17 mouse cellular contexts compared by ENCODE assay signal in genomic region chr2:164453047-164453757, GRCm38 (mm10). TPM values are rescaled to one million over a fixed set of nuclear protein-coding genes. Genes with fewer than 3 reads are reported as not detected.
DNase-seq lines count a peak whose midpoint lies in the region; ATAC-seq and TF ChIP-seq lines count a peak whose summit lies in the region.
"Had no signal": no experiment of that assay in that cellular context is flagged by ENCODE, and none has a peak within 500 bp of the region (broad histone marks: within the 10 kb centered on the region; RNA-seq: fewer than 3 reads in every experiment).

No protein-coding gene starts in this region.

- TF ChIP-seq CTCF in lung, postnatal 0 days (IDR thresholded peaks at IDR 0.05) = no peak

- no peak overlapping the region for H3K4me2 ChIP-seq in heart, embryonic 11.5 days
- no peak overlapping the region; the same call in 1 of the 2 replicates for H3K4me2 ChIP-seq in lung, postnatal 0 days (replicated peaks; ENCODE audit: low read depth, low read length)
- no peak overlapping the region for H3K4me2 ChIP-seq in midbrain, embryonic 11.5 days
- H3K4me2 ChIP-seq: hindbrain, embryonic 15.5 days; midbrain, embryonic 13.5 days had no signal

- 0 out of 2 replicates have a peak overlapping the region, but pooled peaks have one; percentile 24 for H3K27ac ChIP-seq in heart, embryonic 11.5 days (ENCODE audit: low read depth, low read length)
- H3K27ac ChIP-seq in lung, postnatal 0 days (ENCODE audit: low read length) = peak overlapping the region; percentile 57
- no peak overlapping the region for H3K27ac ChIP-seq in midbrain, embryonic 11.5 days (ENCODE audit: low read depth, low read length)
- H3K27ac ChIP-seq: hindbrain, embryonic 15.5 days; midbrain, embryonic 13.5 days had no signal

- peak; percentile 56 for TF ChIP-seq EP300 in lung, postnatal 0 days (IDR thresholded peaks at IDR 0.05)

- H3K36me3 ChIP-seq in heart, embryonic 11.5 days (ENCODE audit: control insufficient read depth, insufficient read depth, low read length) = no peaks in the 10 kb centered on the region
- H3K36me3 ChIP-seq in lung, postnatal 0 days (ENCODE audit: insufficient read depth, low read length) = no peaks in the 10 kb centered on the region
- H3K36me3 ChIP-seq in midbrain, embryonic 11.5 days (ENCODE audit: control insufficient read depth, insufficient read depth, low read length) = no peaks in the 10 kb centered on the region
- H3K36me3 ChIP-seq: hindbrain, embryonic 15.5 days; midbrain, embryonic 13.5 days had no signal

- no peaks in the 10 kb centered on the region for H3K27me3 ChIP-seq in heart, embryonic 11.5 days (ENCODE audit: control insufficient read depth, insufficient read depth, low read length)
- no peaks in the 10 kb centered on the region for H3K27me3 ChIP-seq in lung, postnatal 0 days (replicated peaks; ENCODE audit: insufficient read depth, low read length)
- H3K27me3 ChIP-seq in midbrain, embryonic 11.5 days (ENCODE audit: control insufficient read depth, insufficient read depth, low read length) = no peaks in the 10 kb centered on the region
- H3K27me3 ChIP-seq: hindbrain, embryonic 15.5 days; midbrain, embryonic 13.5 days had no signal

- 46% methylated on average over 14 of the region's 14 CpGs for WGBS in heart, embryonic 11.5 days (ENCODE audit: insufficient replicate concordance)
- WGBS in lung, postnatal 0 days = 30% methylated on average over 14 of the region's 14 CpGs
- WGBS in midbrain, embryonic 11.5 days = 88% methylated on average over 14 of the region's 14 CpGs

- DNase-seq in kidney, adult 11 months = peak; percentile 67
- no peak for DNase-seq in kidney, postnatal 14 days
- DNase-seq in kidney, adult 9 months = peak; percentile 66
- peak; percentile 65 for DNase-seq in lung, postnatal 0 days (ENCODE audit: low spot score)
- no peak for DNase-seq in midbrain, embryonic 11.5 days (ENCODE audit: low spot score, missing footprints)
- no peak for DNase-seq in adrenal gland, adult (ENCODE audit: inconsistent age in 2 of 2, low spot score in 1 of 2)
- no peak for DNase-seq in adrenal gland, postnatal 25 days
- DNase-seq: cerebellum, adult 9-11 months; left cerebral cortex, postnatal 4 days; right cerebral cortex, postnatal 25 days; thymus, adult 18-20 months had no signal

- no peak overlapping the region for H3K9ac ChIP-seq in heart, embryonic 11.5 days (ENCODE audit: low read depth, low read length)
- no peak overlapping the region for H3K9ac ChIP-seq in lung, postnatal 0 days (replicated peaks; ENCODE audit: low read depth)
- H3K9ac ChIP-seq in midbrain, embryonic 11.5 days (ENCODE audit: low read length) = no peak overlapping the region
- H3K9ac ChIP-seq: hindbrain, embryonic 15.5 days; midbrain, embryonic 13.5 days had no signal

- H3K4me1 ChIP-seq in heart, embryonic 11.5 days (ENCODE audit: control insufficient read depth, insufficient read depth, low read length) = peaks cover 27% of the 10 kb centered on the region
- H3K4me1 ChIP-seq in lung, postnatal 0 days (ENCODE audit: insufficient read depth, low read depth, low read length) = peaks cover 45% of the 10 kb centered on the region
- H3K4me1 ChIP-seq in midbrain, embryonic 11.5 days (ENCODE audit: control insufficient read depth, insufficient read depth, low read length) = peaks cover 5% of the 10 kb centered on the region
- H3K4me1 ChIP-seq: hindbrain, embryonic 15.5 days had no signal

- no peaks in the 10 kb centered on the region for H3K9me3 ChIP-seq in heart, embryonic 11.5 days (replicated peaks; ENCODE audit: control insufficient read depth, low read length)
- no peaks in the 10 kb centered on the region for H3K9me3 ChIP-seq in lung, postnatal 0 days (ENCODE audit: low read length)
- no peaks in the 10 kb centered on the region for H3K9me3 ChIP-seq in midbrain, embryonic 11.5 days (ENCODE audit: control insufficient read depth, low read length)
- H3K9me3 ChIP-seq: hindbrain, embryonic 15.5 days; midbrain, embryonic 13.5 days had no signal

- no peak overlapping the region for H3K4me3 ChIP-seq in heart, embryonic 11.5 days (ENCODE audit: low read depth, low read length)
- H3K4me3 ChIP-seq in lung, postnatal 0 days (ENCODE audit: low read depth, low read length) = no peak overlapping the region
- H3K4me3 ChIP-seq in midbrain, embryonic 11.5 days (ENCODE audit: low read depth, low read length) = no peak overlapping the region
- H3K4me3 ChIP-seq: hindbrain, embryonic 15.5 days; midbrain, embryonic 13.5 days had no signal

- no peak for ATAC-seq in heart, embryonic 11.5 days (replicated peaks; ENCODE audit: insufficient number of reproducible peaks, low FRiP score, low TSS enrichment)
- no peak for ATAC-seq in lung, postnatal 0 days
- ATAC-seq in midbrain, embryonic 11.5 days (ENCODE audit: low FRiP score) = no peak
- ATAC-seq: midbrain, embryonic 13.5 days had no signal

RNA-seq across cellular contexts. Expression of gene Sys1, which starts 3.6 kb away (rescaled TPM):
- polyA plus RNA-seq in heart, embryonic 11.5 days (2014; fragmentation: Nextera tagmentation; extraction: Ambion mirVana) = 37.0 and 42.3 TPM in 2 replicates
- 63.5 and 66.2 TPM in 2 replicates for polyA plus RNA-seq in lung, postnatal 0 days (2015; fragmentation: Nextera tagmentation; extraction: Ambion mirVana)
- 62.0 and 63.6 TPM in 2 replicates for polyA plus RNA-seq in midbrain, embryonic 11.5 days (2014; fragmentation: Nextera tagmentation; extraction: Ambion mirVana)
- 27.0 and 30.0 TPM in 2 replicates for total RNA-seq in adrenal gland, postnatal 25 days (2021)

RNA-seq across cellular contexts. Expression of gene Gm20458, which starts 7.6 kb away (rescaled TPM):
- 4.8 and 8.4 TPM in 2 replicates for polyA plus RNA-seq in heart, embryonic 11.5 days (2014; fragmentation: Nextera tagmentation; extraction: Ambion mirVana)
- 23.5 and 32.9 TPM in 2 replicates for polyA plus RNA-seq in lung, postnatal 0 days (2015; fragmentation: Nextera tagmentation; extraction: Ambion mirVana)
- 4.7 and 5.0 TPM in 2 replicates for polyA plus RNA-seq in midbrain, embryonic 11.5 days (2014; fragmentation: Nextera tagmentation; extraction: Ambion mirVana)
- total RNA-seq in adrenal gland, postnatal 25 days (2021) = 4.0 TPM in 1 of 2 replicates, not detected in the other

RNA-seq across cellular contexts. Expression of gene Sdc4, which starts 9.5 kb away (rescaled TPM):
- polyA plus RNA-seq in heart, embryonic 11.5 days (2014; fragmentation: Nextera tagmentation; extraction: Ambion mirVana) = 33.9 and 34.6 TPM in 2 replicates
- polyA plus RNA-seq in lung, postnatal 0 days (2015; fragmentation: Nextera tagmentation; extraction: Ambion mirVana) = 217 and 289 TPM in 2 replicates
- polyA plus RNA-seq in midbrain, embryonic 11.5 days (2014; fragmentation: Nextera tagmentation; extraction: Ambion mirVana) = 9.7 and 9.9 TPM in 2 replicates
- total RNA-seq in adrenal gland, postnatal 25 days (2021) = 75.1 and 82.0 TPM in 2 replicates

RNA-seq across cellular contexts. Expression of gene Trp53tg5, which starts 20.3 kb away (rescaled TPM):
- polyA plus RNA-seq in heart, embryonic 11.5 days (2014; fragmentation: Nextera tagmentation; extraction: Ambion mirVana) = not detected in 2 replicates
- not detected in 2 replicates for polyA plus RNA-seq in lung, postnatal 0 days (2015; fragmentation: Nextera tagmentation; extraction: Ambion mirVana)
- polyA plus RNA-seq in midbrain, embryonic 11.5 days (2014; fragmentation: Nextera tagmentation; extraction: Ambion mirVana) = not detected in 2 replicates
- total RNA-seq in adrenal gland, postnatal 25 days (2021) = not detected in 2 replicates
- total RNA-seq: adrenal gland, adult 18-20 months; gastrocnemius, postnatal 4 days; layer of hippocampus, postnatal 14 days; left cerebral cortex, postnatal 4 days had no signal
- polyA plus RNA-seq: hindbrain, embryonic 15.5 days; midbrain, embryonic 13.5 days had no signal

RNA-seq across cellular contexts. Expression of gene Dbndd2, which starts 32.7 kb away (rescaled TPM):
- 16.5 and 21.9 TPM in 2 replicates for polyA plus RNA-seq in heart, embryonic 11.5 days (2014; fragmentation: Nextera tagmentation; extraction: Ambion mirVana)
- polyA plus RNA-seq in lung, postnatal 0 days (2015; fragmentation: Nextera tagmentation; extraction: Ambion mirVana) = 39.9 and 44.6 TPM in 2 replicates
- 3.1 and 3.4 TPM in 2 replicates for polyA plus RNA-seq in midbrain, embryonic 11.5 days (2014; fragmentation: Nextera tagmentation; extraction: Ambion mirVana)
- 6.3 and 6.4 TPM in 2 replicates for total RNA-seq in adrenal gland, postnatal 25 days (2021)

Comparison
In these comparisons a context has a peak if more than half of its experiments do, and no peak if none do; other contexts are left out.
1. DNase-seq: peak in kidney, adult 11 months (single experiment), kidney, adult 9 months (single experiment) and lung, postnatal 0 days (single experiment); none in kidney, postnatal 14 days (single experiment), midbrain, embryonic 11.5 days (single experiment), adrenal gland, adult (0 of 2) and adrenal gland, postnatal 25 days (single experiment).